24 mouse cellular contexts compared by ENCODE assay signal in genomic region chr1:47386579-47386978, GRCm38 (mm10).
"Had no signal": no experiment of that assay in that cellular context is flagged by ENCODE, and none has a peak within 500 bp of the region (broad histone marks: within the 10 kb centered on the region; RNA-seq: fewer than 3 reads in every experiment).

No protein-coding gene starts in this region.

- DNase-seq: forebrain, postnatal 0 days; gastrocnemius, postnatal 14 days; gastrocnemius, postnatal 36 days; heart, adult 11 months; heart, adult 2 months; heart, postnatal 14 days; heart, postnatal 36 days; kidney, adult 11 months; kidney, adult 2 months; kidney, adult 9 months; kidney, postnatal 10 days; kidney, postnatal 25 days; kidney, postnatal 4 days; liver had no signal

- H3K9ac ChIP-seq: forebrain, postnatal 0 days; heart, embryonic 13.5 days; heart, embryonic 15.5 days; hindbrain, embryonic 15.5 days; limb, embryonic 12.5 days had no signal

- H3K4me2 ChIP-seq: heart, embryonic 11.5 days; heart, embryonic 13.5 days; heart, embryonic 15.5 days; hindbrain, embryonic 15.5 days; limb, embryonic 12.5 days had no signal

- H3K36me3 ChIP-seq: heart, embryonic 13.5 days; heart, embryonic 15.5 days; hindbrain, embryonic 15.5 days; limb, embryonic 10.5 days; limb, embryonic 12.5 days had no signal

- H3K4me1 ChIP-seq: heart, embryonic 13.5 days; heart, embryonic 15.5 days; hindbrain, embryonic 15.5 days; limb, embryonic 10.5 days; limb, embryonic 12.5 days had no signal

- H3K27ac ChIP-seq: heart, adult 2 months; heart, embryonic 13.5 days; heart, embryonic 15.5 days; hindbrain, embryonic 15.5 days; hindbrain, postnatal 0 days; layer of hippocampus, adult 2 months; left cerebral cortex, adult 2 months; limb, embryonic 10.5 days; limb, embryonic 12.5 days had no signal

- H3K4me3 ChIP-seq: heart, adult 2 months; heart, embryonic 13.5 days; heart, embryonic 15.5 days; hindbrain, embryonic 15.5 days; layer of hippocampus, adult 2 months; left cerebral cortex, adult 2 months; limb, embryonic 10.5 days; limb, embryonic 12.5 days had no signal

- H3K9me3 ChIP-seq: heart, embryonic 13.5 days; heart, embryonic 15.5 days; hindbrain, embryonic 15.5 days; limb, embryonic 10.5 days; limb, embryonic 12.5 days had no signal

- H3K27me3 ChIP-seq: heart, embryonic 13.5 days; heart, embryonic 15.5 days; hindbrain, embryonic 15.5 days; limb, embryonic 12.5 days had no signal

- ATAC-seq: forebrain, postnatal 0 days; hindbrain, postnatal 0 days; intestine, embryonic 16.5 days had no signal
